Mouse (Mus musculus): ENCODE data around the gene Gm4981. TPM values are rescaled to one million over a fixed set of nuclear protein-coding genes. Genes with fewer than 3 reads are reported as not detected.

Gm4981 gene
- polyA plus RNA-seq (2021; fragmentation: Nextera tagmentation): not detected in 2 replicates
- long read RNA-seq, experiment 1, partial matches to known transcripts: 0 of 1 reads
- long read RNA-seq, experiment 1, other reads (novel, unspliced or antisense): 0 of 1 reads
- long read RNA-seq, experiment 2: 0 reads

GRCm38 (mm10) chr10:58236613-58237012, at the start of gene Gm4981:
Gm4981 (minus strand) TSS chr10:58236701.

GRCm38 (mm10) chr10:58255213-58255892, 18.9 kb upstream of the Gm4981 start, which contains the start of gene Gcc2:
Gcc2 (plus strand) TSS chr10:58255497.

GRCm38 (mm10) chr10:58232641-58232969, 3.9 kb downstream of the Gm4981 start, which contains the start of gene Duxf3:
Duxf3 (minus strand) TSS chr10:58232675.

GRCm38 (mm10) chr10:58224827-58225785, 11.4 kb downstream of the Gm4981 start, which contains the start of gene AW822073:
AW822073 (minus strand) TSS chr10:58224930.

Other genes with a start within 250 kb of the Gm4981 start
- gene AW822073, start 11.8 kb downstream of the Gm4981 start, polyA plus RNA-seq (2021; fragmentation: Nextera tagmentation): not detected in 2 replicates
- not detected in 2 replicates for gene Duxf3, start 4.0 kb downstream of the Gm4981 start, polyA plus RNA-seq (2021; fragmentation: Nextera tagmentation)
- gene Gcc2, start 18.8 kb upstream of the Gm4981 start, polyA plus RNA-seq (2021; fragmentation: Nextera tagmentation): 170 and 208 TPM in 2 replicates
- gene Lims1, start 86.8 kb upstream of the Gm4981 start, polyA plus RNA-seq (2021; fragmentation: Nextera tagmentation): 43.6 and 43.7 TPM in 2 replicates
- 13.5 and 14.2 TPM in 2 replicates for gene Ranbp2, start 210.2 kb upstream of the Gm4981 start, polyA plus RNA-seq (2021; fragmentation: Nextera tagmentation)